Mouse (Mus musculus) cerebellum, postnatal 14 days (tissue): Measurements from ENCODE around the gene Defa28.
"Not testable (repeated sequence)": the region's sequence is repeated elsewhere in the genome, so short reads cannot be mapped to it uniquely, and the experiment has no call there.

Experiments
- DNase-seq, 2 experiments: peaks; one replicate each; pipeline ENCODE4 v3.0.0; 2021; ENCODE audit warnings: mixed read lengths in 2 of 2

Defa28 gene

DNA sequence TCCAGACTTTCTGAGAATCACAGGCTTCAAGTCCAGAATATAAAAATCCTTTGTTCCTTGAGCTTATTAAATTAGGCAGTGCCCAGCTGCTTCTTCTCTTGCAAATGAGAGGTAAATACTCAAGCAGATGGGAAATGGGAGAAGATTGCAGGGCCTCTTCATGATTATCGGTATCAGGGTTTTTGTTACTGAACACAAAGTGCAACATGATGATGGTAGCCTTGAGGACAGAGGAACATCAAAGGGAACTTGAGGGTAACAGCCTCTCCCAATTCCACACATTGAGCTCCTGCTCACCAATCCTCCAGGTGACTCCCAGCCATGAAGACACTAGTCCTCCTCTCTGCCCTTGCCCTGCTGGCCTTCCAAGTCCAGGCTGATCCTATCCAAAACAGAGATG is at the start of gene Defa28:
Gene Defa28, plus strand, starts transcription at position 301 of the 400 bp plus-strand sequence.
- DNase-seq, result not testable (repeated sequence)

DNA sequence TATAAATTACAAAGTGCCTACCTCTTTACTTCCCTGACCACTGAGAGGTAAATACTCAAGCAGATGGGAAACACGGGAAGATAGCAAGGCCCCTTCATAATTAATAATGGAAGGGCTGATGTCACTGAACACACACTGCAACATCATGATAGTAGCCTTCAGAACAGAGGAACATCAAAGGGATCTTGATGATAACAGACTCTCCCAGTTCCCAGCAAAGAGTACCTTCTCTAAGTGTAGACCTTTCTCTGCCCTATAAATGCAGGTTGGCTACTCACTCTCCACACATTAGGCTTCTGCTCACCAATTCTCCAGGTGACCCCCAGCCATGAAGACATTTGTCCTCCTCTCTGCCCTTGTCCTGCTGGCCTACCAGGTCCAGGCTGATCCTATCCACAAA is 17.7 kb upstream of the Defa28 start, which contains the start of gene Defa37:
Gene Defa37, plus strand, starts transcription at position 301 of the 400 bp plus-strand sequence.
- DNase-seq, result not testable (repeated sequence)

DNA sequence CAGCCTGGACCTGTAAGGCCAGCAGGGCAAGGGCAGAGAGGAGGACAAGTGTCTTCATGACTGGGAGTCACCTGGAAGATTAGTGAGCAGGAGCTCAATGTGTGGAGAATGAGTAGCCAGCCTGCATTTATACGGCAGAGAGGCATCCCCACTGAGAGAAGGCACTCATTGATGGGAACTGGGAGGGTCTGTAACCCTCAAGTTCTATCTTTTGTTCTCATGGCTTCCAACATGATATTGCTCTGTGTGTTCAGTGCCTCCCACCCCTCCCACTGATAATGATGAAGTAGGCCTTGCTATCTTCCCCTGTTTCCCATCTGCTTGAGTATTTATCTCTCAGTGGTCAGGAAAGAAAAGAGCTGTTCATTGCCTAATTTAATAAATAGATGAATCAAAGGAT is 11.6 kb downstream of the Defa28 start, which contains the start of gene Gm7861:
Gene Gm7861, minus strand, starts transcription at position 101 of the 400 bp plus-strand sequence.
- DNase-seq, result not testable (repeated sequence)

DNA sequence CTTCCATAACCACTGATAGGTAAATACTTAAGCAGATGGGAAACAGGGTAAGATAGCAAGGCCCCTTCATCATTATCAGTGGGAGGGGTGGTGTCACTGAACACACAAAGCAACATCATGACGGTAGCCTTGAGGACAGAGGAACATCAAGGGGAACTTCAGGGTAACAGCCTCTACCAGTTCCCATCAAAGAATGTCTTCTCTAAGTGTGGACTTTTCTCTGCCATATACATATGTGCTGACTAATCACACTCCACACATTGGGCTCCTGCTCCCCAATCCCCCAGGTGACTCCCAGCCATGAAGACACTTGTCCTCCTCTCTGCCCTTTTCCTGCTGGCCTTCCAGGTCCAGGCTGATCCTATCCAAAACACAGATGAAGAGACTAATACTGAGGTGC is 35.1 kb downstream of the Defa28 start, which contains the start of gene Defa26:
Gene Defa26, plus strand, starts transcription at position 301 of the 400 bp plus-strand sequence.
- not testable (repeated sequence) for DNase-seq
